Mouse (Mus musculus) Patski (cell line): Measurements from ENCODE around the gene Esyt2. TPM values are rescaled to one million over a fixed set of nuclear protein-coding genes. Genes with fewer than 3 reads are reported as not detected.

Source experiments
- ATAC-seq: fragments of 100-300 bp; one replicate; pipeline ENCODE4 v1.8.0; 2021
- CTCF ChIA-PET: fragments of 350-600 bp; sonication (Branson Sonifier 250); formaldehyde crosslinking; loops from one replicate; lab custom pipeline; 2022; ENCODE audit warnings: inconsistent platforms; lab: Charles Lee
- POLR2A ChIA-PET: fragments of 350-600 bp; sonication (Branson Sonifier 250); formaldehyde crosslinking; loops from one replicate; lab custom pipeline; 2022; ENCODE audit warnings: antibody characterized with exemption, inconsistent platforms; lab: Charles Lee
- DNase-seq: peaks from one replicate; pipeline ENCODE4 v3.0.0-alpha.2; 2011; ENCODE audit warnings: low read depth, low spot score
- H3K27me3 ChIP-seq: fragments of 371-371 bp; one replicate; pipeline ENCODE4 v1.5.1; 2021
- CTCF ChIP-seq: fragments of 100-300 bp; IDR thresholded peaks from one replicate; pipeline ENCODE4 v1.5.1; 2021
- in situ Hi-C: fragments of 300-500 bp; cut with MboI; formaldehyde crosslinking; loops from 3 replicates; pipeline ENCODE4 v1.11.1; 2018; ENCODE audit warnings: low pct_unique_long_range_greater_than_20kb, mixed read lengths
- polyA plus RNA-seq: library from polyadenylated mRNA; unstranded; gene quantifications from one replicate; pipeline ENCODE4 v1.2.3, GENCODE M21; 2021

The Esyt2 gene
- polyA plus RNA-seq, 1 experiment from 2014 or later: 27.0 TPM

- no peak for TF ChIP-seq CTCF
- POLR2A ChIA-PET: no interaction called here
- no peaks in the 10 kb centered on the region for H3K27me3 ChIP-seq
- DNase-seq (no peak), ATAC-seq (no peak)
- in situ Hi-C loops: no loop called here
- CTCF ChIA-PET: interaction anchor here (1.4 kb wide), 1 partner anchor 13 kb away, joined by 5 read pairs; no protein-coding TSS in a partner anchor
Observed at GRCm38 (mm10) chr12:116396072-116396695, 115.2 kb downstream of the Esyt2 start.

GRCm38 (mm10) chr12:116404012-116404679, 123.2 kb downstream of the Esyt2 start:
- ATAC-seq: no peak
- no peak for DNase-seq
- no peak for TF ChIP-seq CTCF
- ChIA-PET CTCF (no interaction called here), POLR2A (no interaction called here)
- in situ Hi-C loops: loop anchor here (10.0 kb wide), 1 partner anchor 329 kb away; the partner anchor contains the start of gene Vipr2
- no peaks in the 10 kb centered on the region for H3K27me3 ChIP-seq

DNA sequence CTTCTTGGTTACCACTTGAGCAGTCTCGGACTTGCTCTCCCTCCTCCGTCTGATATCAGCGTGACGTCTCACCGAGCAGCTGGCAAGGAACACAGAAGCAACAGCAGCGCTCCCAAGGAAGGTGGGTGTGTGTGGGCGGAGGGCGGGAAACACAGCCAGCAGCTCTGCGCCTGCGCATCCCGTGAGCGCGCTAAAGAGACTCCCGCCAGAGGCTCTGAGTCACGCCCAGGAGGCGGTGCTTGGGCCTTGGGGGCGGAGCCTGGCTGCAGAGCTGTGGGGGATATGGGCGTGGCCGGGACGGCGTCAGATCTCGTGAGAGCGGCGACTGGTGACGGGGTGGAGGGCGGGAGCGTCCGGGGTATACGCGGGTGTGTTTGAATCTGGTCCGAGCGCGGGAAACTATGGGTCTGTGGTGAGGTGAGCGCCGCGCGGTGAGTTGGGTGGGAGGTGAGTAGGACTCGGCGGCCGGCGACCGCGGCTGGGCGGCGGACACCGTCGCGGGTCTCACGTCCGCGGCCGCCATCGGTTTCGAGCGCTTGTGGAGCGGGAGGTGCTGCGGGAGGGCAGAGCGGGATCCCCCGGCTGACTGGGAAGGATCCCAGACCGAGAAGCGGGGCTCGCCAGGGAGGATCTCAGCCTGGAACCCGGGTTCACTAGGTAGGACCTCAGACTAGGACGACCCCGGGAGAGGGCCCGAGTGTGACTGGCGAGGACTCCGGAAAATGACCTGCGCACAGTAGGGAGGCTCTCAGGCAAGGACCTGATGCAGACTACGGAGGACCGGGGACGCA, 124.2 kb downstream of the Esyt2 start, which contains the start of gene Ncapg2:
Ncapg2 (plus strand) TSS at position 358 of the 791 bp plus-strand sequence.
- no peaks in the 10 kb centered on the region for H3K27me3 ChIP-seq
- no peak for TF ChIP-seq CTCF
- DNase-seq: peak; percentile 86
- in situ Hi-C loops: loop anchor here (5.0 to 10.0 kb wide), 2 partner anchors 123 to 330 kb away; partner anchors contain the start of genes Esyt2 and Vipr2
- CTCF ChIA-PET: no interaction called here
- POLR2A ChIA-PET: no interaction called here
- peak; percentile 95 for ATAC-seq

- DNase-seq: no peak
- no peaks in the 10 kb centered on the region for H3K27me3 ChIP-seq
- TF ChIP-seq CTCF: no peak
- POLR2A ChIA-PET: no interaction called here
- in situ Hi-C loops: loop anchor here (5.0 to 10.0 kb wide), 2 partner anchors 123 to 331 kb away; partner anchors contain the start of genes Esyt2 and Vipr2
- peak; percentile 17 for ATAC-seq
- CTCF ChIA-PET: no interaction called here
Observed at GRCm38 (mm10) chr12:116405836-116406155, 124.8 kb downstream of the Esyt2 start.

DNA sequence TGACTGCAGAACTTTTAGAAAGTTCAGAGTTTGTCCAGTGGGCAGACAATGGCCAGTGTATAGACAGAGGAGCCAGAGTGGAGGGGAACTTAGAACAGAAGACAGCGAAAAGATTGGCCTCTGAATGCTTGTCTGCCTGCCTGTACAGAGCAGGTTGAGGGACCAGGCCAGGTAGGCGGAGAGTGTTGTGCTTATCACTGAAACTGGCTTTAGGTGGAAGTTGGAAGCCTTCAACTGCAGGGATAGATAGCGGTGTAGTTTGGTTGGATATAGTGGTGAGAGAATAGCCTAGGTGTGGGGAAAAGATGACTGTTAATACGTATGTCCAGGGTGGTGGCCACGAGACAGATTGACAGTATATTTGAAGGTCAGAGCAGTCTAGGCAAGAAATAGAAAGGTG, 126.9 kb downstream of the Esyt2 start:
- CTCF ChIA-PET: no interaction called here
- H3K27me3 ChIP-seq: no peaks in the 10 kb centered on the region
- TF ChIP-seq CTCF: no peak
- POLR2A ChIA-PET: no interaction called here
- in situ Hi-C loops: loop anchor here (5.0 to 10.0 kb wide), 2 partner anchors 126 to 333 kb away; partner anchors contain the start of genes Esyt2 and Vipr2
- DNase-seq (no peak), ATAC-seq (no peak)

DNA sequence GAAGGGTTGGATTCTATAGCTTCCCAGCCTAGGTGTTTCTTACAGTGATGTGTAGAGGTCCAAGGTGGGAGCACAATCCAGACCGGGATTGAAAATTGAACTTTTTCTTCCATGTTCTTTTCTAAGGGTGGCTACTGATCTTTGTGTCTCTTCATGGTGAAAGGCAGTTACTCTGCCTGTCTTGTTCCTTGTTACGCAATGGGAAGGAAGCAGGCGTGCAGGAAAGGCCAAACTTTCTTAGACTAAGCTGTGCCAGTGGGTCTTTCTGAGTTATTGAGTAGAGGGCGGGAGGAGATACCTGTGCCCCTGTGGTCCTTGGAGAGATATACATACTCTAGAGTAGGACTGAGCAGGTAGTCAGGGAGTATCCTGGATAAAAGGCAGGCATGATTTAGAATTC, 133.9 kb downstream of the Esyt2 start:
- in situ Hi-C loops: no loop called here
- no peak for TF ChIP-seq CTCF
- CTCF ChIA-PET: no interaction called here
- ATAC-seq: no peak
- POLR2A ChIA-PET: no interaction called here
- H3K27me3 ChIP-seq: no peaks in the 10 kb centered on the region
- no peak for DNase-seq

GRCm38 (mm10) chr12:116416514-116416913, 135.5 kb downstream of the Esyt2 start:
- in situ Hi-C loops: no loop called here
- no peaks in the 10 kb centered on the region for H3K27me3 ChIP-seq
- POLR2A ChIA-PET: no interaction called here
- DNase-seq: no peak
- no peak for TF ChIP-seq CTCF
- CTCF ChIA-PET: no interaction called here
- no peak for ATAC-seq

DNA sequence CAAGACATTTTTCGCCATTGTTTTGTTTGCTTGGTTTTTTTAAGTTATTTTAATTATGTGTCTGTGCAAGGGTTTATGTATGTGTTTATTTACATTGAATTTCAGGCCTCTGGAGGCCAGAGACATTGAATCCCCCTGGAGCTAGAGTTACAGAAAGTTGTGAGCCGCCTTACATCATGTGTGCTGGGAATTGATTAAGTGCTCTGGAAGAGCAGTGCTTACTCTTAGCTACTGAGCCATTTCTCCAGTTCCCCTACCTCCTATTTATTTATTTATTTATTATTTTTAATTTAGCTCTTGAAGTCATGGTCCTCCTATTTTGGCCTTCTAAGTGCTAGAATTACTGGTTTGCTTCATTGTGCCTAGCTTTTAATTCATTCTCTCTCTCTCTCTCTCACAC, 140.7 kb downstream of the Esyt2 start:
- no peak for TF ChIP-seq CTCF
- ATAC-seq (no peak), DNase-seq (no peak)
- POLR2A ChIA-PET: no interaction called here
- H3K27me3 ChIP-seq: no peaks in the 10 kb centered on the region
- in situ Hi-C loops: no loop called here
- CTCF ChIA-PET: interaction anchor here (1.3 to 2.2 kb wide), 2 partner anchors 9 to 11 kb away, joined by 3 to 9 read pairs; no protein-coding TSS in a partner anchor

DNA sequence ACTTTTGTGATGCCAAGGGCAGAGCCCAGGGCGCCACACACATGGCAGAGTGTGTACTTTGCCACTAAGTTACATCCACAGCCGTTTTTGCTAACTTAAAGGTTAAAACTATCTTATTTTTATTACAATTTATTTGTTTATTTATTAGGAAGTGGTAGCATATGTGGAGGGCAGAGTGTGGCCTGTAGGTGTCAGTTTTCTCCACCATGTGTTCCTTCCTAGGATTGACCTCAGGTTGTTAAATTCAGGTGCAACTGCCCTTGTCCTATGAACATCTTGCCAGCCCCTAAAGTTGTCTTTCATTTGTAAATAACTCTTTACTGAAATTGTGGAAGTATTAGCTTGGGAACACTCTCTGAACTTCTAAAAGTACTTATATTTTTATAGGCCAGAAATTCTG, 144.4 kb downstream of the Esyt2 start:
- peak; percentile 43 for TF ChIP-seq CTCF
- in situ Hi-C loops: loop anchor here (25.0 kb wide), 1 partner anchor 187 kb away; no protein-coding TSS in a partner anchor
- no peaks in the 10 kb centered on the region for H3K27me3 ChIP-seq
- POLR2A ChIA-PET: no interaction called here
- DNase-seq (no peak), ATAC-seq (no peak)
- CTCF ChIA-PET: interaction anchor here (1.2 to 2.3 kb wide), 3 partner anchors 9 to 194 kb away, joined by 3 to 7 read pairs (median 5); no protein-coding TSS in a partner anchor

- DNase-seq: no peak
- no peaks in the 10 kb centered on the region for H3K27me3 ChIP-seq
- in situ Hi-C loops: loop anchor here (25.0 kb wide), 1 partner anchor 179 kb away; no protein-coding TSS in a partner anchor
- no peak for ATAC-seq
- TF ChIP-seq CTCF: no peak
- CTCF ChIA-PET: interaction anchor here (2.4 kb wide), 1 partner anchor 12 kb away, joined by 9 read pairs; no protein-coding TSS in a partner anchor
- POLR2A ChIA-PET: no interaction called here
Observed at GRCm38 (mm10) chr12:116433742-116434141, 152.7 kb downstream of the Esyt2 start.
